Mouse (Mus musculus) right cerebral cortex, postnatal 14 days (tissue): ENCODE results near the gene Cables2.

Experiments used
- DNase-seq: peaks from one replicate; pipeline ENCODE4 v3.0.0; 2022

Gene Cables2

GRCm38 (mm10) chr2:180273394-180274244 lies at the start of gene Cables2:
Cables2 (minus strand) TSS chr2:180273496.
- peak; percentile 93 for DNase-seq

DNA sequence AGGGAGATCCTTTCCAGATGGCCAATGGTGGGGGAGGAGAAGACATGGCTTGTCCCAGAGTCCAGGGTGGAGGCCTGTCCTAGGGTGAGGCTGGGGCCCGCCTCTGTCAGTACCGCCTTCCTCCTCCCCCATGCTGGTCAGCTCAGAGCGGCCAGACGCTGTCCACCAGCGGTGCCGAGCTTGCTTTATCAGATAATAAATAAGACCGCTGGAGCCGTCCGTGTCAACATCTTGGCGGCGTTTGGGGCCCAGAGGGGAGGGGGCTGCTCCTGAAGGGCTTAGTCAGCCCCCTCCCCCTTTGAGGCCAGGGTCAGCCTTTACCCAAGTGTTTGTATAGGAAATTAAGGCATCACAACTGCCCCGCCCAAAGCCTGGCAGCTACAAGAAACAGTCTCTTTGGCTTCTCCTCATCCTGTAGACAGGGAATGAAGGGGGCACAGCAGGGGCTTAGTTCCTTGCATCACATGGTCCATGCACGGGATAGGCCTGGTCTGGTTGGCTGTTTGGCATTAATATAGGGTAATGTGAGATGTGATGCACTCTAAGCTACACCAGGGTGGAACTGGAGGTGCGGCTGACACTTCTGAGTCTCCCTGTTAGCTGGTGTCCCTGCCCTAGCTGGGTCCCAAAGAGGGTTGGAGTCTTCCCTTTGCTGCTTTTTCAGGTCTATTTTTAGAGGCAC lies 49.5 kb upstream of the Cables2 start:
- no peak for DNase-seq

DNA sequence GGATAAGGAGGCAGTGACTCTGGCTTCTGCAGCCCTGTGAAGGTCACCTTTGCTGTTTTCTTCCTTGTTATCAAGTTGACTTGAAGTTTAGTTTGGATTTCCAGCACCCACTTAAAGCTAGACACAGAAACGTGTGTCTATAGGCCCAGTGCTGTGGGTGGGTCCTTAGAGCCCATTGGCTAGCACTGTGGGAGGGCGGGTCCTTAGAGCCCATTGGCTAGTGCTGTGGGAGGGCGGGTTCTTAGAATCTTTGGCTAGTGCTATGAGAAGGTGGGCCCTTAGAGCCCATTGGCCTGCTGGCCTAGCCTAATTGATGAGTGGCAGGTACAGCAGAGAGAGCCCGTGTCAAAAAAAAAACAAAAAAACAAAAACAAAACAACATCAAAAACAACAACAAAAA lies 46.9 kb upstream of the Cables2 start:
- no peak for DNase-seq

DNA sequence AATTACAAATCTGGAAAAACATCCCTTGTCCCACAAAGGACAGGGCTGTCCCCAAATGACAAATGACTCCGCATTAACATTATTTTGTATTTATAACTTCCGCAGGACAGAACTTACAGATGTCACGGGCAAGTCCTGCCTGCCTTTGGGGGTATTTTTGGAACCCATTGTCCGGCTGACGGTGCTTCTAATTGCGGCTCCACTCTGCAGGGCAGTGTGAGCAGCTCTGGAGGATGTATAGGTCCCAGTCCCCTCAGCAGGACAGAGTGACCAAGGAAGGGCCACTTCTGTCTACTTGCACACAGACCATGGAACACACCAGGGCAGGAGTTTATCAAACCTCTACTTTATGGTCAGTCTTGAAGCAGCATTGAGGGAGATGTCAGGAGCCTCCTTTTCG lies 44.3 kb upstream of the Cables2 start:
- DNase-seq = no peak

GRCm38 (mm10) chr2:180314292-180314691 lies 41.0 kb upstream of the Cables2 start:
- DNase-seq = no peak

DNA sequence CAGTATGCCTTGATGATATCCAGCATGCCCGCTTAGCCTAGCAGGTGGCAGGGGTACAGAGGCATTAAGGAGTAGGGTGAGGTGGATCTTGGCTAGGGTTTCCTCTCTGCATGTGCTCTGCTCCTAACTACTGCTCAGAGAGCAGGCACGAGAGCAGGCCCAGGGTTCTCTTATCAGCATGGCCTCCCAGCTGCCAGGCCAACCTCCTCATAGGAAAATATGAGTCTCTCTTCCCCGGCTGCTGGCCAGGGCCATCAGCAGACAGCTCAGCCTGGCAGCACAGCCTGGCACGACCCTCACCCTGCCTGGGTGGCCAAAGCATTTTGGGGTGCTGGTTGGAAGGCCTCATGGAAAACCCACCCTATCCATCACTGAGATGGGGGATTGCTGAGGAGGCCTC lies 37.9 kb upstream of the Cables2 start:
- DNase-seq = no peak

DNA sequence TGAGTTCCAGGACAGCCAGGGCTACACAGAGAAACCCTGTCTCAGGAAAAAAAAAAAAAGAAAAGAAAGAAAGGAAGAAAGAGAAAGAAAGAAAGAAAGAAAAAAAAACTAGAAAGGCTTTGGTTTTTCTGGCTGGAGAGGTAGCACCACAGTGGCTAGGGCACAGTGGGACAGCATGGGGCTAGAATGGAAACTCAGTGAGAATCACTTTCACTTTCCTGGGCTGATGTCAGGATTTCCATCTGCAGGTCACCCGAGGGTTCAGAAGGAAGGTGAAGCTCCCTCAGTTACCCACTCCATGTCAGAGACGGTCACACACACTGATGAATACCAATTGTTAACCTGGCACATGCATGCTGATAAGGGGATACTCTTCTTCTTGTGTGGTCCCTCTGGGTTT lies 34.4 kb upstream of the Cables2 start:
- no peak for DNase-seq

- DNase-seq = peak; percentile 16
Measured at GRCm38 (mm10) chr2:180306423-180307168, 33.3 kb upstream of the Cables2 start.

DNA sequence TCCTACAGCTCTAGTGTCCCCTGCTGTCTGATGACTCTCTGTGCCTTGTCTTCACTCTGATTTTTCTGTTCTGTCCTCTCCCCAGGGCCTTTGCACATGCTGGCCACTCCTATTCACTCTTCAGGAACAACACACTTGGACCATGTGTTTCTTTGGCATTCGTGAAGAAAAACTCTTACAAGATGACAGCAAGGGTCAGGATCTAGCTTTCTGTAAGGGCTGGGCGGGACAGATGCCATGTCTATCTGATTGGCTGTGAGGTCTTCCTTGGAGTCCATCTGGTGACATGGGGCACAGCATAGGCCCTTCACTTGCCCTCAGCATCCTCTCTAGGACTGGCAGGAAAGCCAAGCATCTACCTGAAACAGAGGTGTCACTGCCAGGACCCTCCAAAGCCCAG lies 32.7 kb upstream of the Cables2 start:
- no peak for DNase-seq

DNA sequence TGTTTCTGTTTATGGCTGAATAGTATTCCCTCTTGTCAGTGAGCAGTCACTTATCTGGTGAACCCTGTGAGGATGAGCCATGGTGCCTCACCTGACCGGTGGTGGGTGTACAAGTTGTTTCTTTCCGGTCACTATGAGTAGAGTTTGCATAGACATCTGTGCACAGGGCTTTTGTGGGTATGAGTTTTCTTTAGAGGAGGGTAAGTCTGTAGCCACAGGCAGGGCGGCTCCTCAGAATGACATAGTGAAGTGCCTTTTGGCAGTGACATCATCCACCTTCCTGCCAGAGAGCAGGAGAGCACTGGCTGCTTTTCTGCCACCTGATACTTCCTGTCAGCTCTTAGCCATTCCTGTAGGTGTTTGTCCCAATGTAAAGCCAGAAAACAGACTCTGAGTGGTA lies 32.2 kb upstream of the Cables2 start:
- no peak for DNase-seq

DNA sequence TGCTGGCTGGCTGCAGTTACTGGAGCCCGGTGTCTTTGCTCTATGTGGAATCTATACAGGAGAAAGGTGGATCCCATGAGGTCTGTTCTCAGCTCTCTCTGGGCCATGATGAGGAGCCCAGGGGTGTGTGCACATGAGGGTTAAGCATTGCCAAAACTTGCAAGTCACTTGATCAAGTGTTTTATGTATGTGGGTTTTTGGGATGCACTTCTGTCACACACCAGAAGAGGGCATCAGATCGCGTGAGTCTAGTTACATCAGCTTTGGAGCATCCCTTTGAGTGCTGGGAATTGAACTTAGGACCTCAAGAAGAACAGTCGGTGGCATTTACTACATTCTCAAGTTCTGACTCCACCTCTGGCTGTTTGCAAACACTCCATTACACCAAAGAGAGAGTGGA lies 31.3 kb upstream of the Cables2 start:
- DNase-seq = no peak

DNA sequence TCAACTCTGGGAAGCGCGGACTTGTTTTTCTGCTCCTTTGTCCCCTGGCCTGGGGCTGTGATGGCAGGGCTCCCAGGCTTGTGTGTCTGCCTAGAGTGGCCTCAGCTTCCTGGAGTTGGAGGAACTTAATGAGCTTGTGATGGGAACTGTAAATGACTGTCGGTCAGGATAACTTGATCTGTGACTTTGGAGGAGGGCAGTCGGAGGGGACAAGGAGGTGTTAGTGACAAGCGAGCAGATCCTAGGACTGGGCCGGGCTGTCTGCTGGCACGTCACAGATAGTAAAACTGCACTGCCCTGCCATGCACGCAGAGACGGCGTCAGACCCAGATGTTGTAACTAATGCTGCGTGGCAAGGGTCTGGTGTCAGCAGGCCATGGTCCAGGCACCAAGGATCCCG lies 30.2 kb upstream of the Cables2 start:
- no peak for DNase-seq

DNA sequence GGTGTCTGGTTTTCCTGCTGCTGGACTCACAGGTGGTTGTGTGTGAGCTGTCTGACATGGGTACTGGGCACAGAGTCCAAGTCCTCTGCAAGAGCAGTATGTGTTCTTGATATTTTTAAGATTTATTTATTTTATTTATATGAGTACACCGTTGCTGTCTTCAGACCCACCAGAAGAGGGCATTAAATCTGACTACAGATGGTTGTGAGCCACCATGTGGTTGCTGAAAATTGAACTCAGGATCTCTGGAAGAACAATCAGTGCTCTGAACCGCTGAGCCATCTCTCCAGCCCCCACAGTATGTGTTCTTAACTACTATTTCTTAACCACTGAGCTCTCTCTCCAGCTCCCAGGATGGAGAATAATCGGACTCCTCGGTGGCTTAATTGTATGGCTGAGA lies 28.9 kb upstream of the Cables2 start:
- DNase-seq = no peak

- DNase-seq = no peak
Measured at GRCm38 (mm10) chr2:180300771-180301170, 27.5 kb upstream of the Cables2 start.

- DNase-seq = no peak
Measured at GRCm38 (mm10) chr2:180300252-180300651, 27.0 kb upstream of the Cables2 start.

GRCm38 (mm10) chr2:180292906-180293305 lies 19.6 kb upstream of the Cables2 start:
- DNase-seq = no peak

- DNase-seq = no peak
Measured at GRCm38 (mm10) chr2:180292026-180292425, 18.7 kb upstream of the Cables2 start.

GRCm38 (mm10) chr2:180291566-180291965 lies 18.3 kb upstream of the Cables2 start:
- DNase-seq = no peak

DNA sequence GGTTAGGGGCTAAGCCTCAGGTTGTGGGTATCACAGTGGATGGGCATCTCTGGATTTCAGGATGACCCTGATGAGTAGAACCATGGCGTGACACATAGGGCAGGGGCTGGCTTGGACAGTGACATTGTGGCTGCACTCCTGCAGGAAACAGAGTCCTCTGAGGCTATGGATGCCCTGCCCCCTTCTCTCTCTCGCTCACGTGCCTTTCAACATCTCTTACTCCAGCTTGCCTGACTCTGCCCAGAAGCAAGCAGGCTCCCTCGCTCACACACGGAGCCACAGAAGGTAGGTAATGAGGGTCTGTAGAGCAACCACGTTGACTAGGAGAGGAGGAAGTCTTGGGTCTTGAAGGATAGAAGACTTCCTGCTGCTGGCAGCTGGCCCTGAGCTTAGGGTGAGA lies 17.2 kb upstream of the Cables2 start:
- no peak for DNase-seq

DNA sequence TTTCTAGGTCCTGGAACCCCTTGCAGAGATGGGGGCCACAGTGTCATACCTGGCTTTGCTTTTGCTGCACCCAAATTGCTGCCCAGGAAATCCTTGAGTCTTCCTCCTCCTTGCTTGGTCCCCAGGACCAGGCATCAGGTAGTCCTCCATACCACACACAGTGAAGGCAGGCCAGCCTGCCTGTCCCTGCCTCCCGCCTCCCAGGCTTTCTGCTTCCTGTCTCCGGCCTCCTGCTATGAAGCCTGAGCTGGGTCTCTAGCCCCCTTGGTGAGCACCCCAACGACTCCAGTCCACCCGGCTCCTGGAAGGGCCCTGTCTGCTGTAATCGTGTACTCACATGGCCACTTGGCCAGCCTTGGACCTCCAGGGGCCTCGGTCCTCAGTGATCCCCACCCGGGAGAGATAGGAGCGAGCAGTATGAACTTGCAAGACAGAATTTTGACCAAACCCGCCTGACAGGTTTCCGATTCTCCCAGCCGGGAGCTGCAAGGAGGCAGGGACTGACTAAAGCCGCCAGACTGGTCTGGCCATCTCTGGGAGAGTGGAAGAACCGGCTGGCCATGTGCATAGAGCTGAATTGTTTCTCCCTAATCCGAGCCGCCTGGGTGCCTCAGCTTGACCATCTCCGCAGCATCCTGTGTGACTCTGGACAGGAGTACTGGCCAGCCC lies 16.3 kb upstream of the Cables2 start, which contains the start of gene Rbbp8nl:
TSS of gene Rbbp8nl (minus strand) at position 440 of the 669 bp plus-strand sequence.
- no peak for DNase-seq

GRCm38 (mm10) chr2:180288966-180289365 lies 15.7 kb upstream of the Cables2 start:
- no peak for DNase-seq

DNA sequence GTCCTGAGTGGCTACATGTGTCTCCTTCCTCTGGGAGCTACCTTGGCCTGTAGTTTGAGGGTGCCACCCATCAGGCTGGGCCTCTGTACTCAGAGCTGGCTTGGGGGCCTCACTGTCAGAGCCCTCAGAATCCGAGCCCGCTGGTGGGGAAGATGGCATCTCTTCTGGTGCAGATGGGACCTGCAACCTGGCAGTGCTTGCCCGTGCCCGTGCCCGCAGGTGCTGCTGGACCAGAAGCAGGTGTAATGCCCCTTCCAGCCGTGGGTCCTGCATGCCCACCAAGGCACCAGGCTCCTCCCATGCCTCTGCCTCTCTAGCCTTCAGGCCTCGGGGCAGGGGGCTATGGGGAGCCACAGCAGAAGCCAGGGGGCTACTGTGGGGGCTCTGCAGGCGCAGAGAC lies 6.0 kb upstream of the Cables2 start:
- no peak for DNase-seq

DNA sequence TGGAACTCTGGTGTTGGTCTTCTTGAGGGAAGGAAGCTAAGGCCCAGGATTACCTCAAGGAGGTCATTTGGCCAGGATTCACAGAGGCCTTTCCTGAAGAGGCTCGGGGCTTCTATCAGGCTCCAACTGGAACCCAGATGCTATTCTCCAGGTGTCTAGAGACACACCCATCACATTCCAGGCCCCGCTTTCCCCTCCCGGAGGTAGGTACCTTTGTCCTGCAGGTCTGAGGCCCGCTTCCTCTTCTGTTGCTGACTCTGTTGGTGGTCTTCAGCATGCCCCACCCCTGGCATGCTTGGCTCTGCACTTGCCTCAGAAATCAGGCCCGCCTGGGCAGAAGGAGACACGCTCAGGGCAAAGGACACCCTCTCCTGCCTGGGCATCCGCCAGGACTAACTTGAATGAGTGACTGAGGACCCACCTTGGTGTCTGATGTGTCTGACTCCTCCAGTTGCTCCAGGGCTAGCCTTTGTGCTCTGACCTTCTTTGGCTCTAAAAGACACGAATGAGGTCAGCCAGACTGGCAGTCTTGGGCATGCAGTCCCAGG lies 4.6 kb upstream of the Cables2 start:
- DNase-seq = no peak
